Mouse (Mus musculus) midbrain, embryonic 10.5 days (tissue): Measurements from ENCODE around the gene Rdh12. TPM values are rescaled to one million over a fixed set of nuclear protein-coding genes. Genes with fewer than 3 reads are reported as not detected.

ENCODE experiments used
- polyA plus RNA-seq: library from polyadenylated mRNA; unstranded; fragments of >200 nt; fragmentation: Nextera tagmentation; extraction: Ambion mirVana; gene quantifications from 2 replicates; pipeline ENCODE4 v1.2.1, GENCODE M21; 2016

Rdh12 gene
- polyA plus RNA-seq, 1 experiment from 2014 or later: 1.7 TPM

Other genes with a start within 250 kb of the Rdh12 start
- 5.3 and 6.1 TPM in 2 replicates for gene Tmem229b, start 201.3 kb upstream of the Rdh12 start, polyA plus RNA-seq
- 7.9 and 8.4 TPM in 2 replicates for gene Plekhh1, start 179.8 kb upstream of the Rdh12 start, polyA plus RNA-seq
- gene Pigh, start 119.3 kb upstream of the Rdh12 start, polyA plus RNA-seq: 32.3 and 36.8 TPM in 2 replicates
- 0.72 and 2.5 TPM in 2 replicates for gene Arg2, start 78.1 kb upstream of the Rdh12 start, polyA plus RNA-seq
- 100 and 103 TPM in 2 replicates for gene Vti1b, start 36.2 kb upstream of the Rdh12 start, polyA plus RNA-seq
- 23.1 and 27.1 TPM in 2 replicates for gene Rdh11, start 16.6 kb upstream of the Rdh12 start, polyA plus RNA-seq
- 13.1 and 15.1 TPM in 2 replicates for gene Zfyve26, start 87.4 kb downstream of the Rdh12 start, polyA plus RNA-seq
- gene Rad51b, start 88.4 kb downstream of the Rdh12 start, polyA plus RNA-seq: 7.8 and 8.5 TPM in 2 replicates